Mouse (Mus musculus) bone marrow macrophage, adult 2 months (primary cell): ENCODE data around the gene Traf3ip3.

Source experiments
- CTCF ChIP-seq: IDR thresholded peaks from 2 replicates; pipeline ENCODE4 v1.5.1; 2012; ENCODE audit warnings: low read depth, mild to moderate bottlenecking, low read length, moderate library complexity
- POLR2A ChIP-seq: IDR thresholded peaks from 2 replicates; pipeline ENCODE4 v1.6.1; 2012; ENCODE audit warnings: mild to moderate bottlenecking, low read depth, low read length, borderline replicate concordance

GRCm38 (mm10) chr1:193167746-193168145 is 33.8 kb downstream of the Traf3ip3 start, which contains the start of gene A130010J15Rik:
- no peak for TF ChIP-seq CTCF
- TF ChIP-seq POLR2A = no peak
